Mouse (Mus musculus) embryo, embryonic 11.5 days (tissue): ENCODE results near the gene Tacc2.
"Not testable (repeated sequence)": the region's sequence is repeated elsewhere in the genome, so short reads cannot be mapped to it uniquely, and the experiment has no call there.

Experiments used
- DNase-seq: peaks from one replicate; pipeline ENCODE4 v3.0.0-alpha.2; 2012; ENCODE audit warnings: low read depth, low spot score

Tacc2 gene

GRCm38 (mm10) chr7:130577388-130578003 is at the start of gene Tacc2:
Gene Tacc2, plus strand, starts transcription at chr7:130577438.
- no peak for DNase-seq

DNA sequence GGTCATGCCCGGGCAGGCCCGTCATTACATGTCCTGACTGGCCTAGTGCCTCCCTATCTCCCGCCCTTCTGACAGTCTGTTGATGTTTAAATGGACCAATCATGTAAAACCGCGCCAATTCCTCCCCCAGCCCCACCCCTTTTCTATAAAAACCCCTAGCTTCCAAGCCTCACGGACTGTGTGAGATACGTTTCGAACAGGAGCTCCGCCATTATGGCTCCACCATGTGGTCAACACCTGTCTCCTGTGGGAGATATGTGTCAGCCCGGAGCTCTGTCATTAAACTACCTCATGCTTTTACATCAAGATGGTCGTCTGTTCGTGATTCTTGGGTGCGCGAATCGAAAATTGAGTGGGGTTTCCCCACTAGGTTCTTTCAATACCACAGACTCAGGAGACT is 46.1 kb upstream of the Tacc2 start:
- not testable (repeated sequence) for DNase-seq

DNA sequence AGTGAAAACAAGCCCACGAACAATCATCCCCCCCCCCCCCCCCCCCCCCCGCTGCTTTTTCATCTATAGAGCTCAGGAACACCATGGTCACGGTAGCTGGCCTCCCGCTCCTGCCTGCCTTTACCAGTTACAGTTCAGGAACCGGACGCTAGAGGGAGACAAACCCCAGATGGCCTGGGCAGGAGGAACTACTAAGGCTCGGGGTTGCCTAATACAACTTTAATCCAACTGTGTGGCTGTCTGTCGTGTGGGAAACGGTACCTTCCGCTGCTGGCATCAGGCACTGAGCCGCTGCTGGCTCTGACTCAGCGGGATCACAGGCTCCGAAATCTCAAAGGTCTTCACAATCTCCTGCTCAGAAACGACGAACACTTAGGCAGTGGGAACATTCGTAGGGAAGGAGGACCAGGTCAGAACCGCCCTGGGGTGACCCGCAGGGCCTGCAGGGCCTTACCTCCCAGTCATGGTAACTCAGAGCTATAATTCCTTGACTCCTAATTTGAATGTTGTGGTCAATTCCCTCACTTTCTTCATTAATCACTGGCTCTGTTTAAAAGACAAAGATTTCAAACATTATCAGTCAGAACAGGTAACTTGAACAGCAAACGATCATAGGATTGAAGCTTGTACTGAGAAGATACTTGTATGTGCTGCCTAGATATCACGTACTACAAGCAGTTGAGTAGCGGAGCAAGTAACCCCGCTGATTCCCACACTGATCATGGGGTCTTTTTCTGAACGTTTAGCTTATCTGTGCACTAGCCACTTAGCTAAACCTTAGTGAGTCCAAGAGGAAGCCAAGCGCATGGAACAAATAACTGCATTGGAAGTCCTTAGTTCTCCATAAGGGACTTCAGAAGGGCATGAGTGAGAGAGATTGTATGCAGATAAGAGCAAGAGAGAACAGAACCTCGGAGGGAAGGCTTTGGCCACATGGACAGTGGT is 43.6 kb upstream of the Tacc2 start:
- DNase-seq = peak; percentile 74

DNA sequence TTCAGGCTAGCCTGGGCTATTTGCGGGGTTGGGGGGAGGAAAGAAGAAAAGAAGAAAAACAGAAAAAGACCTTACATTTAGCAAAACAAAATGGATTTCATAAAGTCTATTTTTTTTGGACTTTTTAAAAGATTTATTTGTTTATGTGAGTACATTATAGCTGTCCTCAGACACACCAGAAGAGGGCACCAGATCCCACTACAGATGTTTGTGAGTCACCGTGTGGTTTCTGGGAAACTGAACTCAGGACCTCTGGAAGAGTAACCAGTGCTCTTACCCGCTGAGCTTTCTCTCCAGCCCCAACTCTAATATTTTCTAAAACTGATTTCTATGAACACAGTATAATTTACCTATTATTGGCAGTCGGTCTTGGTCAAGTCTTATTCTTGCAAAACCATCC is 42.1 kb upstream of the Tacc2 start:
- no peak for DNase-seq

DNA sequence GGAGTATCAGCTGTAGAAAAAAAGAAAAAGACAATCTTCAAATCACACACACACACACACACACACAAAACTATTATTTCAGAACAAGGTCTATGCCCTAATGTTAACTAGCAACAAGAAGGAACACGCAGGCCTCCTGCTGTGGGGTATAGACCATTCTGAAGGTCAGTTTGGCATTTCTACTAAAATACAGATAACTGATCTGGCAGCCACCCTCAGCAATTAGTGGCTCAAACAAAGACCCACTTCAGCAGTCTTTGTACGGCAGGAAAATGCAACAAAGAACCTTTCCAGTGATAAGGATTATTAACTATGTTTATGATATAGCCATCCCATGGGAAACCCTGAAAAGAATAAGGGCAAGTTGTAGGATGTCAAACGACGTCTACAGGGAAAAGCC is 40.2 kb upstream of the Tacc2 start:
- no peak for DNase-seq

- DNase-seq = no peak
Measured at GRCm38 (mm10) chr7:130540176-130540575, 37.1 kb upstream of the Tacc2 start.

DNA sequence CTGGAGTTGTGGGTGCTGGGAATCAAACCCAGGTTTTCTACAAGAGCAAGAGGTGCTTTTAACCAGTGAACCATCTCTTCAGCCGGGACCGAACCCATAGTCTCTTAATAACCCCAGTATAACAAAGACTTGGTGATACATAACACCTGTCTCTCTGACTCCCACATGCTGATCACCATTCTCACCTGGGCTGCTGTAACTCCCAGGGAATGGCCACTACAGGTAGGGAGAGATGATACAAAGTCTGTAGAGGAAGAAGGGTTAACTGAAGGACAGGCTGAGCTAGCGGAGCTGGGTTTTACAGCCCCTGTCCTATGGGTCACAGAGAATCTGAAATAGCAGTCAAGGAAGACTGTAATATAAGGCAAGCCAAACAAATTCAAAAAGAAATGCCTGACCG is 34.1 kb upstream of the Tacc2 start:
- no peak for DNase-seq

DNA sequence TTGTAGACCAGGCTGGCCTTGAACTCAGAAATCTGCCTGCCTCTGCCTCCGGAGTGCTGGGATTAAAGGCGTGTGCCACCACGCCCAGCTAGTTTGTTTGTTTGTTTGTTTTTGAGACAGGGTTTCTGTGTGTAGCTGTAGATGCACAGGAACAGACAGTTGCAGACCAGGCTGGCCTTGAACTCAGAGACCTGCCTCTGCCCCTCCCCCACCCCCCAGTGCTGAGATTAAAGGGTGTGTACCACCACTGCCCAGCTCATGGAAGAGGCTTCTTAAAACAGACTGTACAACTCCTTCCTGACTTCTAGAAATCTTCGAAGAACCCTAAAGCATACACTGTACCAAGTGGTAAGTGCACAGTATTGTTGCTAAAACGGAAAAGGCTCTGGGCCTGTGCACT is 31.8 kb upstream of the Tacc2 start:
- DNase-seq = no peak

- no peak for DNase-seq
Measured at GRCm38 (mm10) chr7:130545893-130546292, 31.3 kb upstream of the Tacc2 start.

DNA sequence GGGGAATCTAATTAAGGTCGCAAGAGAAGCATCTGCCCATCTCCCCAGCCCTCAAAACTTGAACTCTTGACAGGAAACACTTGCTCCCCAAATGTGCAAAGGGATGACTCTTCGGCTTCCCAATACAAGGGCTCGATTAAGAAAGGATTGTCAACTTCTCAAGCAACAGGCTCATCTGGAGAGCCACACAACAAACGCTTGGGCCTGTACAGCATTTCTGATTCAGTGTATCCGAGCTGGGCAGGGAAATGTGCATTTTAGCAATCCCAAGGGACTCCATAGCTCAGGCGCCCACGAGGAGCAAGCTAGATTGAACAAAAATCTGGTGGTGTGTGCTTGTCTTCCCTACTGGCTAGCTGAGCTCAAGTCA is 30.8 kb upstream of the Tacc2 start:
- DNase-seq = no peak

DNA sequence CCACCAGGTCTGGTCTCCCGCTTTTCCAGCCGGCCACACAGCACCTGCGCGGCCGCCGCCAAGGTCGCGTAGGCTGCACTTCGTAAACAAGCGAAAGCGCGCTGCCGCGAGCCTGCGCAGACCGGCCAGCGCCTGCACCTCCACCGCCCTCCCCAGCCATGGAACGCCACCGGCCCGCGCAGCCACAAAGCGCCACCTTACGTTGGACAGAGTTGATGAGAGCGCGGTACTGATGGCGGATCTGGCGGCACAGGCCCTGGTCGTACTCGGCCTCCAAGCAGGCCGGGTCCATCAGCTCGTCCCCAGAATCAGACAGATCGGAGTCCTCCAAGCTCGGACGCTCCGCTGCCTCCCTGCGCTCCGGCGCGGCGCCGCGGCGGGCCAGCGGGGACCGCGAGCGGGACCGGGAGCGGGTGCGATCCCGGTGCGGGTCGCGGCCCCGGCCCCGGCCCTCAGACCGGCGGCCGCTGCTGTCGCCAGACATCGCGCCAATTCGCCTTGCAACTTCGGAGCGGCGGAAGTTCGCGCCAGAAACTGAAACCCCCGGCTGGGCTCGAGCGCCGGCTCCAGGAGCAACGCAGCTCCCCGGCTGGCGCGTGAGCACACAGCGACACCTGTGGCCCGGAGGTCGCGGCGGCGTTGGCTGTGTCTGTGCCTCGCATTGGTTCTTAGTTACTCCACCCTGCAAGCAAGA is 30.3 kb upstream of the Tacc2 start:
- DNase-seq = peak; percentile 80

DNA sequence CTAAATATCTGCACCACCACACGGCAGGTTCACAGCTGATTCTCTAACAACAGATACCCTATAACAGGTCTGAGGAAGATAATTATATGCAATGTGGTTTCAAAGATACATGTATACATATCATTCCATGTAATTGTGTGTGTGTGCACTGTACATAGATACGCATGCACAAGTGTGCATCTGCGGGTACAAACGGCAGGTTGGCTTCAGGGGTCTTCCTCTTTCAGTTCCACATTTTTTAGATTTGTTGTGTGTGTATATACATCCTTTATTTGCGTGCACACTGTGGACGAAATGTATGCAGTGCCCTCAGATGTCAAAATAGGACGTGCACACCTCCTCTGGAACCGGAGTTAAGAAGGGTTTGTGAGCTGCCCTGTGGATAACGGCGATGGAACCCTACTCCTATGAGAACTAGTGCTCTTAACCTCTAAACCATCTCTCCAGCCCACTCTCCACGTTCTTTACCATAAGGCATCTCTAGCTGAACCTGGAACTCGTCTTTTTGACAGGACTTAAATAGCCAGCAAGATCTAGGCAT is 29.5 kb upstream of the Tacc2 start:
- DNase-seq = no peak

GRCm38 (mm10) chr7:130552780-130553179 is 24.5 kb upstream of the Tacc2 start:
- no peak for DNase-seq

GRCm38 (mm10) chr7:130553321-130553720 is 23.9 kb upstream of the Tacc2 start:
- DNase-seq = no peak

- no peak for DNase-seq
Measured at GRCm38 (mm10) chr7:130555597-130555996, 21.6 kb upstream of the Tacc2 start.

DNA sequence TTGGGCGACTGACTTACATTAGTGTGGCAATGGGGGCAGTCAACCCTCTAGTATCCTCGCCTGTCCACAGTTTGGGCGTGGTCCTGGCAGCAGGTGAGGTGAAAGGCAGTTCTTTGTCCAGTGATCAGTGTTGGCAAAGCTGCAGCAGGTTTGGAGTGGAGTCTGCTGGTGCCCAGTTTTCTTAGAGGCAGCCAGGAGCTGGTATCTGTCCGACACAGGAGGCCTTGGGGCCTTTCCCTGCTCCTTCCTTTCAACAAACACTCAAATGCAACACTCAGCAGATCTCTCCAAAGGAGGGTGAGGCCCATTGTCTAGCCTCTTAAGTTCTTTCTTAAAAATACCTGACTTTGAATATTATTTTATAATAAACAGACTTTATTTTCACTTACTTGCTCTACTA is 18.6 kb upstream of the Tacc2 start:
- no peak for DNase-seq

DNA sequence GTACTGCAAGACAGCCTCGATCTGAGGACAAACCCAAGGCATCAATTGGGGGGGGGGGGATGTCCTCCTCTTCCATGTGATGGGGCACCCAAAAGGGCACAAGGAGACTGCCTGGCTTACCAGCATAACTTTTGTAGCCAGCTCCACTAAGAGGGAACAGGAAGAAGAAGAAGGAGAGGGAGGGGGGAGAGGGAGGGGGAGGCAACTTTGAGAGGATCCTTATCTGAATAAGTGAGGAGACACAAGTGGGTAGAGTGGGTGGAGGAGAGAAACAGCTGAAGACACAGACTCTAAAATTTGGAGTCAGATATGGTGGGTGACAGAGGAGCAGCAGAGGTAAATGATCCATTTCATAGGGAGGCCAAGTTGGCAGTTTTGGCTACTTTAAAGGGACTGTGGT is 16.3 kb upstream of the Tacc2 start:
- no peak for DNase-seq

- DNase-seq = no peak
Measured at GRCm38 (mm10) chr7:130563276-130563675, 14.0 kb upstream of the Tacc2 start.

DNA sequence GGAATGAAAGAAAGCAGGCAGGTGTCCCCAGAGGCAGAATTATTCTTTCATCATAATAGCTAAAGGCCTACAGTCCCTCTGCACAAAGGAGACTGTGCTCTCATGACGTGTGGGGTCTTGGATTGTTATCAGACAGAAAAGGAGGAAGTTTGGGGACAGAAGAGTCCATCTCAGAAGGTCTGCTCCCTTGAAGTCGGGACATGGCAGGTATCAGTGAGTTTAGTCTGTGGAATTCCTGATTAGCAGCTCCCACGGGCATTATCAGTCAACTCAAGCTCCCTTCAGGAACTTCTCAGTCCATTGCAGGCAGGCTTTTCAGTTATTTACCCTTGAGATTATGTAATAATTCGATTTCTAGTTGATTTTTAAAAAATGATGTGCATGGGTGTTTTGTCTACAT is 13.4 kb upstream of the Tacc2 start:
- no peak for DNase-seq

- no peak for DNase-seq
Measured at GRCm38 (mm10) chr7:130564596-130564995, 12.6 kb upstream of the Tacc2 start.

- DNase-seq = no peak
Measured at GRCm38 (mm10) chr7:130568783-130569436, 8.3 kb upstream of the Tacc2 start.

DNA sequence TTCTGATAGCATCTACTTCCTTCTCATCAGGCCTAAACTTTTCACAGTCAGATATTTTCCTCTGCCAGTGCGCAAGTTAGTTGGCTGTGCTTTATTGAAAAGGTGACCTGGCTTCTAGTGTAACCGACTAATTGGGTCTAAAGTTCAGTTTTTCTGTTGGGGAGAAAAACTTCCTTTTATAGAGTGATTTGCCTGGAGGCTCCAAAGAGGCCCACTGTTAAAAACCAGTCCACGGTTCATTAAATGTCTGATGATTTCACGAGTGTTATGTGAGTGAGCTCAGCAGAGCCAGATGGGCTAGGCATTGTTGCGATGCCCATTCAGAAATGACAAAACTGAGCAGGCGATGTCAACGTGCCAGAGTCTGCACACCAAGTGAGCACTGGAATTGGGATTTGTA is 6.8 kb upstream of the Tacc2 start:
- DNase-seq = no peak
